Mouse (Mus musculus) stomach, embryonic 16.5 days (tissue): ENCODE data around the gene Dbnl. TPM values are rescaled to one million over a fixed set of nuclear protein-coding genes. Genes with fewer than 3 reads are reported as not detected.

Experiments used
- ATAC-seq: fragments of 200-750 bp; cut with Nextera tagmentation; 2 replicates; pipeline ENCODE4 v1.8.0; 2017; ENCODE audit warnings: moderate number of reproducible peaks, moderate TSS enrichment; ENCODE audit not compliant: insufficient read depth, low FRiP score
- H3K27ac ChIP-seq: fragments of 300-500 bp; sonication (generic); 2 replicates; pipeline ENCODE4 v1.5.1; 2014; ENCODE audit warnings: low read length
- H3K27me3 ChIP-seq: fragments of 300-500 bp; sonication (generic); 2 replicates; pipeline ENCODE4 v1.6.1; 2014; ENCODE audit warnings: low read length, control low read depth, mixed read lengths; ENCODE audit not compliant: control insufficient read depth, insufficient read depth
- H3K36me3 ChIP-seq: fragments of 300-500 bp; sonication (generic); 2 replicates; pipeline ENCODE4 v1.6.1; 2014; ENCODE audit warnings: low read length; ENCODE audit not compliant: control insufficient read depth, insufficient read depth
- H3K4me1 ChIP-seq: fragments of 300-500 bp; sonication (generic); 2 replicates; pipeline ENCODE4 v1.6.1; 2014; ENCODE audit warnings: low read length, control low read depth, mixed read lengths; ENCODE audit not compliant: control insufficient read depth, insufficient read depth
- H3K4me2 ChIP-seq: fragments of 300-500 bp; sonication (generic); 2 replicates; pipeline ENCODE4 v1.6.1; 2014; ENCODE audit warnings: low read depth, low read length, mixed read lengths
- H3K4me3 ChIP-seq: fragments of 300-500 bp; sonication (generic); replicated peaks from 2 replicates; pipeline ENCODE4 v1.5.1; 2014; ENCODE audit warnings: mild to moderate bottlenecking, low read length
- H3K9ac ChIP-seq: fragments of 300-500 bp; sonication (generic); 2 replicates; pipeline ENCODE4 v1.6.1; 2014; ENCODE audit warnings: low read length
- H3K9me3 ChIP-seq: fragments of 300-500 bp; sonication (generic); replicated peaks from 2 replicates; pipeline ENCODE4 v1.6.1; 2016; ENCODE audit warnings: low read length, control low read depth; ENCODE audit not compliant: control insufficient read depth
- WGBS: fragments of 180-500 bp; shearing (Covaris S2); extraction: QIAGEN DNeasy Blood & Tissue Kit; methylation state at CpG from one replicate; pipeline ENCODE4 v1.1.7; 2014; 5-methylcytosine and 5-hydroxymethylcytosine counted together
- polyA plus RNA-seq: library from polyadenylated mRNA; unstranded; fragments of >200 nt; fragmentation: Nextera tagmentation; extraction: Ambion mirVana; gene quantifications from 2 replicates; pipeline ENCODE4 v1.2.1, GENCODE M21; 2015

Dbnl gene
- polyA plus RNA-seq, 1 experiment from 2014 or later, result 113 TPM

DNA sequence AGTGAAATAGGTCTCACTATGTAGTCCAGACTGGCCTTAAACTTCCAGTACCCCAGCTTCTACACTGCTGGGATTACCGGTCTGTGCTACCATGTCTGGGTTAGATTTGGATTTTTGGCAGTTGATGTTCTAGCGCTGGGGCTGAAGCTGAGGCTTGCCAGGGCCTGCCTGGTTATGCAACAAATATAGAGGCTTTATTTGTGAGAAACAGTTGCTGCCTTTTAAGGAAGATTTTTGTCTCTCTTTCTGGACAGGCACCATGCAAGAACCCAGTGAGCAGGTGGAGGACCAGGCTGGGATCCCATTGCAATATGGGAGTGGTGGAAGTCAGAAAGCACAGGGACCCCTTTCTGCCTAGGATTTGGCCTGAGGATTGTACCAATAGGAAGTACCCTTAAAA, 53.5 kb downstream of the Dbnl start:
- WGBS, result 96% methylated on average over 2 of the region's 2 CpGs
- Histone ChIP-seq H3K4me1 (no peaks in the 10 kb centered on the region), H3K4me3 (no peak overlapping the region), H3K27me3 (no peaks in the 10 kb centered on the region), H3K27ac (no peak overlapping the region), H3K9me3 (no peaks in the 10 kb centered on the region; the same call in 1 of the 2 replicates), H3K4me2 (no peak overlapping the region), H3K36me3 (no peaks in the 10 kb centered on the region), H3K9ac (no peak overlapping the region)
- ATAC-seq, result no peak

GRCm38 (mm10) chr11:5843131-5843530, 54.8 kb downstream of the Dbnl start:
- no peak overlapping the region for H3K9ac ChIP-seq
- H3K9me3 ChIP-seq, result no peaks in the 10 kb centered on the region; the same call in 1 of the 2 replicates
- H3K4me1 ChIP-seq, result no peaks in the 10 kb centered on the region
- H3K4me2 ChIP-seq, result no peak overlapping the region
- H3K27me3 ChIP-seq, result no peaks in the 10 kb centered on the region
- no peak for ATAC-seq
- no peak overlapping the region for H3K27ac ChIP-seq
- 85% methylated on average over 3 of the region's 3 CpGs for WGBS
- H3K4me3 ChIP-seq, result no peak overlapping the region
- H3K36me3 ChIP-seq, result no peaks in the 10 kb centered on the region

- ATAC-seq, result no peak
- H3K9me3 ChIP-seq, result no peaks in the 10 kb centered on the region
- H3K27me3 ChIP-seq, result no peaks in the 10 kb centered on the region
- H3K4me2 ChIP-seq, result no peak overlapping the region
- H3K27ac ChIP-seq, result no peak overlapping the region
- no peak overlapping the region for H3K4me3 ChIP-seq
- H3K4me1 ChIP-seq, result no peaks in the 10 kb centered on the region
- H3K36me3 ChIP-seq, result no peaks in the 10 kb centered on the region
- whole genome bisulfite sequencing, result 60% methylated on average over 7 of the region's 7 CpGs
- no peak overlapping the region for H3K9ac ChIP-seq
Observed at GRCm38 (mm10) chr11:5846639-5847345, 58.5 kb downstream of the Dbnl start.

- 56% methylated on average over 6 of the region's 6 CpGs for WGBS
- Histone ChIP-seq H3K4me1 (no peaks in the 10 kb centered on the region), H3K27me3 (no peaks in the 10 kb centered on the region), H3K36me3 (no peaks in the 10 kb centered on the region), H3K27ac (no peak overlapping the region), H3K4me3 (no peak overlapping the region), H3K4me2 (no peak overlapping the region), H3K9ac (no peak overlapping the region), H3K9me3 (no peaks in the 10 kb centered on the region)
- no peak for ATAC-seq
Observed at GRCm38 (mm10) chr11:5848741-5849140, 60.5 kb downstream of the Dbnl start.

GRCm38 (mm10) chr11:5849316-5849715, 61.0 kb downstream of the Dbnl start:
- Histone ChIP-seq H3K4me2 (no peak overlapping the region), H3K36me3 (no peaks in the 10 kb centered on the region), H3K4me1 (no peaks in the 10 kb centered on the region), H3K27me3 (no peaks in the 10 kb centered on the region), H3K9me3 (no peaks in the 10 kb centered on the region), H3K4me3 (no peak overlapping the region), H3K27ac (no peak overlapping the region), H3K9ac (no peak overlapping the region)
- 57% methylated on average over 2 of the region's 2 CpGs for WGBS
- ATAC-seq, result no peak

DNA sequence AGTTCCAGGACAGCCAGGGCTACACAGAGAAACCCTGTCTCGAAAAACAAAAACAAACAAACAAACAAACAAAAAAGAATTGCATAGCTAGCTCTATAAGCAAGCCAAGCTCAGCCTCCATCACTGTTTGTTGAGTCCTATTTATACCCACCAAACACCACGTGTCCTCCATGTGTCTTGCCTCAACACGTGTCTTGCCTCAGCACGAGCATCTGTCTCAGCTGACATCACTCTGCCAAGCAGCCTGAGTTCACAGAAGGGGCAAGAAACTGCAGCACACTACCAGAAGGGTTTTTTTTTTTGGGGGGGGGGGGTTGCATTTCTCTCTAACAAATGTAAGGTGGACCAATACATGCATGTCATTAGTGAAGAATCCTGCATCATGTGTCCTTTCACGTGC, 62.2 kb downstream of the Dbnl start:
- WGBS, result 53% methylated on average over 5 of the region's 5 CpGs
- Histone ChIP-seq H3K4me3 (no peak overlapping the region), H3K27me3 (no peaks in the 10 kb centered on the region), H3K4me1 (no peaks in the 10 kb centered on the region), H3K9ac (no peak overlapping the region), H3K9me3 (no peaks in the 10 kb centered on the region), H3K27ac (no peak overlapping the region), H3K4me2 (no peak overlapping the region), H3K36me3 (no peaks in the 10 kb centered on the region)
- no peak for ATAC-seq

Other genes with a start within 250 kb of the Dbnl start
- gene Ccdc117, start 246.3 kb upstream of the Dbnl start, polyA plus RNA-seq, result 13.3 and 13.8 TPM in 2 replicates
- 0.10 TPM in 2 replicates for gene Ankrd36, start 218.8 kb upstream of the Dbnl start, polyA plus RNA-seq
- 191 and 192 TPM in 2 replicates for gene Mrps24, start 72.8 kb upstream of the Dbnl start, polyA plus RNA-seq
- 24.9 and 25.3 TPM in 2 replicates for gene Urgcp, start 26.1 kb upstream of the Dbnl start, polyA plus RNA-seq
- 5.4 and 78.0 TPM in 2 replicates for gene Pgam2, start 15.2 kb downstream of the Dbnl start, polyA plus RNA-seq
- 9.6 and 10.1 TPM in 2 replicates for gene Polm, start 49.5 kb downstream of the Dbnl start, polyA plus RNA-seq
- 50.6 and 56.1 TPM in 2 replicates for gene Aebp1, start 73.5 kb downstream of the Dbnl start, polyA plus RNA-seq
- 112 and 116 TPM in 2 replicates for gene Pold2, start 89.8 kb downstream of the Dbnl start, polyA plus RNA-seq
- 32.4 and 43.0 TPM in 2 replicates for gene Myl7, start 110.3 kb downstream of the Dbnl start, polyA plus RNA-seq
- 3.5 and 3.6 TPM in 2 replicates for gene Gck, start 161.6 kb downstream of the Dbnl start, polyA plus RNA-seq
- 56.2 and 58.1 TPM in 2 replicates for gene Ykt6, start 167.2 kb downstream of the Dbnl start, polyA plus RNA-seq